Mouse (Mus musculus) liver, adult 2 months (tissue): ENCODE data around the gene Il22ra2. TPM values are rescaled to one million over a fixed set of nuclear protein-coding genes. Genes with fewer than 3 reads are reported as not detected.

Experiments
- DNase-seq: peaks from one replicate; pipeline ENCODE4 v3.0.0-alpha.2; 2011; ENCODE audit warnings: low read depth, low spot score; ENCODE audit errors: extremely low read depth
- H3K27ac ChIP-seq: fragments of 200-500 bp; replicated peaks from 2 replicates; pipeline ENCODE4 v1.5.1; 2012; ENCODE audit warnings: low read depth, mild to moderate bottlenecking, control low read depth, inconsistent platforms, low read length; ENCODE audit not compliant: insufficient read depth
- H3K27me3 ChIP-seq: fragments of 200-500 bp; 2 replicates; pipeline ENCODE4 v1.6.1; 2012; ENCODE audit warnings: mild to moderate bottlenecking, moderate library complexity, low read length, inconsistent platforms; ENCODE audit not compliant: control insufficient read depth, insufficient read depth
- H3K36me3 ChIP-seq: fragments of 200-500 bp; 2 replicates; pipeline ENCODE4 v1.6.1; 2012; ENCODE audit warnings: low read length, inconsistent platforms; ENCODE audit not compliant: control insufficient read depth, insufficient read depth
- H3K4me1 ChIP-seq: fragments of 200-500 bp; 2 replicates; pipeline ENCODE4 v1.6.1; 2011; ENCODE audit warnings: low read length; ENCODE audit not compliant: control insufficient read depth, insufficient read depth
- H3K4me3 ChIP-seq: fragments of 200-500 bp; 2 replicates; pipeline ENCODE4 v1.5.1; 2011; ENCODE audit warnings: low read depth, mild to moderate bottlenecking, control low read depth, low read length, moderate library complexity; ENCODE audit not compliant: insufficient read depth
- H3K79me2 ChIP-seq: fragments of 200-500 bp; 2 replicates; pipeline ENCODE4 v1.6.1; 2012; ENCODE audit warnings: inconsistent platforms, mild to moderate bottlenecking, low read length, moderate library complexity; ENCODE audit not compliant: control insufficient read depth, insufficient read depth
- H3K9ac ChIP-seq: fragments of 200-500 bp; 2 replicates; pipeline ENCODE4 v1.6.1; 2012; ENCODE audit warnings: low read depth, mild to moderate bottlenecking, control low read depth, inconsistent platforms, low read length
- CTCF ChIP-seq: fragments of 200-500 bp; IDR thresholded peaks from 2 replicates; pipeline ENCODE4 v1.5.1; 2011; ENCODE audit warnings: low read depth, low read length, control low read depth
- POLR2A ChIP-seq: fragments of 200-500 bp; IDR thresholded peaks from 2 replicates; pipeline ENCODE4 v1.6.1; 2011; ENCODE audit warnings: low read length, control low read depth; ENCODE audit not compliant: insufficient read depth; ENCODE audit errors: extremely low read depth
- WGBS: fragments of 180-500 bp; shearing (Covaris S2); methylation state at CpG from one replicate; pipeline ENCODE4 v1.1.7; 2018; 5-methylcytosine and 5-hydroxymethylcytosine counted together
- polyA plus RNA-seq: library from polyadenylated mRNA; depleted of rRNA; stranded (reverse); fragments of >200 nt; gene quantifications from 2 replicates; pipeline ENCODE4 v1.2.3, GENCODE M21; 2012; rRNA removed
- total RNA-seq: library from RNA; depleted of rRNA; stranded (reverse); fragments of >200 nt; gene quantifications from 2 replicates; pipeline ENCODE4 v1.2.3, GENCODE M21; 2014; rRNA removed

Gene Il22ra2
- total and polyA plus RNA-seq, 2 experiments: not detected

DNA sequence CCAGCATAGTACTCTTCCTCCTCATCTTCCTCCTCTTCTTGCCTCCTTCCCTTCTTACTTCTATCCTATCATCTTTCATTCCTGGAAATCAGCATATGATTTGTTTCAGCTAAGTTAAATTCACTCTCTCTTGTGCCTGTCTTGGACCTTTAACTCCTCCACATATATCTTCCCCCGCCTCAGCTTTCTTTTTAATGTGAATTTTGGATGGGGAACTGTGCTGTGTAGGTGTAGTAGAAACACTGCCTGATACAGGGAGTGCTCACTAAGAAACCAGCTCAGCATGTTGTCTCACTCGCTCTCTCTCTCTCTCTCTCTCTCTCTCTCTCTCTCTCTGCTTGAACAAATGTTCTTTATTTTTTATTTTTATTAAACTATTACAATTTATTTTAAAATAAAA is 23.3 kb downstream of the Il22ra2 start:
- H3K4me3 ChIP-seq: no peak overlapping the region
- no peaks in the 10 kb centered on the region for H3K4me1 ChIP-seq
- 91% methylated on average over 2 of the region's 2 CpGs for WGBS
- no peak for TF ChIP-seq CTCF
- no peak for TF ChIP-seq POLR2A
- no peak for DNase-seq
- H3K27ac ChIP-seq: no peak overlapping the region
- H3K27me3 ChIP-seq: no peaks in the 10 kb centered on the region
- no peaks in the 10 kb centered on the region for H3K36me3 ChIP-seq
- no peak overlapping the region for H3K9ac ChIP-seq
- H3K79me2 ChIP-seq: no peaks in the 10 kb centered on the region

DNA sequence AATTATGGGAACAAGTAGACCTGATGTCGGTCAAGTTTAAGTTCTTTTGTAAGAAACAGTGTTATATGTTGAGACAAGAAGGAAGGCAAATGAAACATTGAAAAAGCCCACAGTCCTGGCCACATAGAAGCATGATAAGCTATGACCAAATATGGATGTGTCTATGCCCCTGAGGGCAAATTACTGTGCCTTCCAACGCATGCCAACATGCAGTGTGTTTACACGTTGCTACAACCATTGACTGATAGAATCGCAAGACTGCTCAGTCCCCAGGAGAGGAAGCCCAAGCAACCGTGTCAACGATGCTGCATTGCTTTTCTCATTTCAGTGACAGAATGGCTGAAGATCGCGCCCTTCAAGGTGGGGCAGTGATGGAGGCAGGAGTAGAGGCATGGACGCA is 35.6 kb downstream of the Il22ra2 start:
- Histone ChIP-seq H3K4me3 (no peak overlapping the region), H3K9ac (no peak overlapping the region), H3K27ac (no peak overlapping the region), H3K27me3 (no peaks in the 10 kb centered on the region), H3K36me3 (no peaks in the 10 kb centered on the region), H3K79me2 (no peaks in the 10 kb centered on the region), H3K4me1 (no peaks in the 10 kb centered on the region)
- WGBS: 83% methylated on average over 9 of the region's 9 CpGs
- TF ChIP-seq POLR2A (no peak), CTCF (no peak)
- no peak for DNase-seq

DNA sequence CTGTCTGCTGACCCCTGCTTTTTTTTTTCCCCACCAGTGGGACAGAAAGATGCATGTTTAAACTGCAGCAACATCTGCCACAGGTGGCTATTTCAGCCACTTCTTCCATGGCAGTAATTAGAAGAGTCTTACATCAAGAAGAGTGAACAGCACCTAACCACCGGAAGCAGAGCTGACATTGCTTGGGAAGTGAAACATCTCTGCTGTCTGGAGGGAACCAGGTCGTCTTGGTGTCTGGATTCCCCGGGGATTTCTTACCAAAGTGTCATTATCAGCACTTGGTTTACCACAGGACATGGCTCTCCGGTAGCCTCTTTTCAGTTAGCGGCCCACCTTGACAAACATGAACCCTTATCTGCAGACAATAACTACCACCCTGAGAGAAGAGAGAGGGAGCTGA is 38.2 kb downstream of the Il22ra2 start:
- H3K4me3 ChIP-seq: no peak overlapping the region
- no peak overlapping the region for H3K27ac ChIP-seq
- H3K4me1 ChIP-seq: no peaks in the 10 kb centered on the region
- no peak for DNase-seq
- no peaks in the 10 kb centered on the region for H3K27me3 ChIP-seq
- no peak overlapping the region for H3K9ac ChIP-seq
- TF ChIP-seq POLR2A (no peak), CTCF (no peak)
- no peaks in the 10 kb centered on the region for H3K36me3 ChIP-seq
- 77% methylated on average over 5 of the region's 5 CpGs for WGBS
- H3K79me2 ChIP-seq: no peaks in the 10 kb centered on the region

DNA sequence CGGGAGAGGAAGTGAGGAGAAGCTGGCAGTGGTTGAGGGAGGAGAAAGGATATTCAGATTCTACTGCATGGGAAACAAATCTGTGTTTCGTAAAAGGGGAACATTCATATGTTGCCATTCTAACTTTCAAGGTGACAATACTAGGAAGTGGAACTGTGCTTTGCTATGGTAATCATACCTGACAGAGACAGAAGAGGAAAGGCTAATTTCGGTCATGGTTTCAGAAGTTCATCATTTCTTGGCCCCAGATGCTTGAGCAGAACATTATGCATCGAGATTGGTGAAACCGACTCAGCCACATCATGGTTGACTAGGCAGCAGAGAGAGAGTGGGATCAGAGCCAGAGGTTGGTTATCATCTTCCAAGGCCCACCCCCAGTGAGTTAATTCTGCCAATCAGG is 47.2 kb downstream of the Il22ra2 start:
- Histone ChIP-seq H3K9ac (no peak overlapping the region), H3K27me3 (no peaks in the 10 kb centered on the region), H3K79me2 (no peaks in the 10 kb centered on the region), H3K4me1 (no peaks in the 10 kb centered on the region), H3K36me3 (no peaks in the 10 kb centered on the region), H3K4me3 (no peak overlapping the region), H3K27ac (no peak overlapping the region)
- TF ChIP-seq POLR2A (no peak), CTCF (no peak)
- no peak for DNase-seq
- WGBS: 82% methylated on average over 5 of the region's 5 CpGs

DNA sequence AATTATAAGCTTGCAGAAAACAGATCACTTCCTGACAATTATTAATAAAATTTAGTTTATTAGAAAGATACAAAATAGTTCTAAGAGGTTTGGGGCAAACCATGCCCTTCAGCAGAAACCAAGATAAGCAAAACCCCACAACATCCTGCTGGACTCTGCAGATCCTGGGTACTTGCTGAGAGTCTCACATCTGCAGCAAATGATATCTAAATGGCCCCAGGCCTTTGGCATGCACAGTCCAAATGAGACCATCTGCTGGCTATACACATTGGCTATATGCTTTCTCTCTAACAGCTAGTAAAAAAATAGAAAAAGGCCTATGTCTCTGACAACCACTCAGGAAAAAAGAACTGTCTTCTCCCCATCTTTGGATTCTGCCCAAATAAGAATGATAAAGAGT is 50.2 kb downstream of the Il22ra2 start:
- no peak overlapping the region for H3K4me3 ChIP-seq
- no peaks in the 10 kb centered on the region for H3K27me3 ChIP-seq
- DNase-seq: no peak
- TF ChIP-seq CTCF (no peak), POLR2A (no peak)
- H3K79me2 ChIP-seq: no peaks in the 10 kb centered on the region
- no peak overlapping the region for H3K9ac ChIP-seq
- no peaks in the 10 kb centered on the region for H3K36me3 ChIP-seq
- no peaks in the 10 kb centered on the region for H3K4me1 ChIP-seq
- H3K27ac ChIP-seq: no peak overlapping the region

DNA sequence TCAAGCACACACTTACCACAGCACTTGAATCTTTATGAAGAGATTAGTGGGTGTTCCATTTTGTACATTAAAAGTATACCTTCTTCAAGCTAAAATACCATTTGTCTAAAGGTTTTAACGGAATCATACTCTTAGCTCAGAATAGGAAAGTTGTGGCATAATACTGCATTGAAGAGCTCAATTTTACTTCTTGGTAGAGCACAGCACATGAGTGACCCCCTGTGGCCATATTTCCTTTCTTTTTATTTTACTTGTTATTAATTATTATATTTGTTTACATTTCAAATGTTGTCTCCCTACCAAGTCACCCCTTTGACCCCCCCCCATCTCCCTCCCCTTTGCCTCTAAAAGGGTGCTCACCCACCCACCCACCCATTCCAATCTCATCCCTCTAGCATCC is 51.3 kb downstream of the Il22ra2 start:
- Histone ChIP-seq H3K79me2 (no peaks in the 10 kb centered on the region), H3K4me3 (no peak overlapping the region), H3K27me3 (no peaks in the 10 kb centered on the region), H3K4me1 (no peaks in the 10 kb centered on the region), H3K36me3 (no peaks in the 10 kb centered on the region), H3K27ac (no peak overlapping the region), H3K9ac (no peak overlapping the region)
- 83% methylated on average over 1 of the region's 1 CpGs for WGBS
- DNase-seq: no peak
- TF ChIP-seq POLR2A (no peak), CTCF (peak; percentile 8; the same call in 1 of the 2 replicates)

Other genes with a start within 250 kb of the Il22ra2 start
- gene Ifngr1, start 30.0 kb upstream of the Il22ra2 start, total RNA-seq: 16.8 and 18.6 TPM in 2 replicates
- 7.1 and 9.0 TPM in 2 replicates for gene Ifngr1, start 30.0 kb upstream of the Il22ra2 start, polyA plus RNA-seq
- not detected in 2 replicates for gene Il20ra, start 90.6 kb downstream of the Il22ra2 start, total RNA-seq
- gene Il20ra, start 90.6 kb downstream of the Il22ra2 start, polyA plus RNA-seq: not detected in 2 replicates
- not detected in 2 replicates for gene Slc35d3, start 229.5 kb downstream of the Il22ra2 start, total RNA-seq
- gene Slc35d3, start 229.5 kb downstream of the Il22ra2 start, polyA plus RNA-seq: 0.04 TPM in 1 of 2 replicates, not detected in the other